Mouse (Mus musculus) liver, embryonic 14.5 days (tissue): ENCODE data around the gene Crip1. TPM values are rescaled to one million over a fixed set of nuclear protein-coding genes. Genes with fewer than 3 reads are reported as not detected.

Source experiments
- ATAC-seq: fragments of 200-750 bp; cut with Nextera tagmentation; 2 replicates; pipeline ENCODE4 v1.8.0; 2017; ENCODE audit warnings: moderate number of reproducible peaks, mild to moderate bottlenecking, moderate library complexity; ENCODE audit not compliant: insufficient read depth
- DNase-seq, 3 experiments: peaks; one replicate each; pipeline ENCODE4 v3.0.0-alpha.2; 2012 to 2013; ENCODE audit warnings: low read depth in 3 of 3, low spot score in 3 of 3
- H3K27ac ChIP-seq: fragments of 300-500 bp; sonication (generic); 2 replicates; pipeline ENCODE4 v1.5.1; 2014; ENCODE audit warnings: moderate library complexity, mild to moderate bottlenecking, control low read depth, inconsistent platforms
- H3K27me3 ChIP-seq: fragments of 300-500 bp; sonication (generic); 2 replicates; pipeline ENCODE4 v1.6.1; 2014; ENCODE audit warnings: mild to moderate bottlenecking, low read length, moderate library complexity; ENCODE audit not compliant: control insufficient read depth, insufficient read depth
- H3K36me3 ChIP-seq: fragments of 300-500 bp; sonication (generic); replicated peaks from 2 replicates; pipeline ENCODE4 v1.6.1; 2014; ENCODE audit warnings: low read depth; ENCODE audit not compliant: control insufficient read depth, insufficient read depth
- H3K4me1 ChIP-seq, 2 experiments: fragments of 200-500 bp in 1 of 2; fragments of 300-500 bp in 1 of 2; sonication (generic) in 1 of 2; replicated peaks; 2 replicates each; pipeline ENCODE4 v1.6.1; 2012 to 2014; ENCODE audit warnings: antibody characterized with exemption in 1 of 2, inconsistent platforms in 1 of 2, low read length in 1 of 2; ENCODE audit not compliant: control insufficient read depth in 2 of 2, insufficient read depth in 2 of 2
- H3K4me2 ChIP-seq: fragments of 300-500 bp; sonication (generic); 2 replicates; pipeline ENCODE4 v1.6.1; 2014; ENCODE audit warnings: low read depth, mild to moderate bottlenecking, control low read depth, moderate library complexity
- H3K4me3 ChIP-seq, 2 experiments: fragments of 200-500 bp in 1 of 2; fragments of 300-500 bp in 1 of 2; sonication (generic) in 1 of 2; 2 replicates each; pipeline ENCODE4 v1.5.1; 2012 to 2014; ENCODE audit warnings: low read depth in 2 of 2, low read length in 2 of 2, mild to moderate bottlenecking in 2 of 2, control low read depth in 1 of 2, inconsistent platforms in 1 of 2, moderate library complexity in 1 of 2; ENCODE audit not compliant: insufficient read depth in 1 of 2
- H3K9ac ChIP-seq: fragments of 300-500 bp; sonication (generic); replicated peaks from 2 replicates; pipeline ENCODE4 v1.6.1; 2014; ENCODE audit warnings: mild to moderate bottlenecking, control low read depth, moderate library complexity
- H3K9me3 ChIP-seq: fragments of 300-500 bp; sonication (generic); 2 replicates; pipeline ENCODE4 v1.6.1; 2016; ENCODE audit warnings: low read length, mixed read lengths; ENCODE audit not compliant: control insufficient read depth
- CTCF ChIP-seq: IDR thresholded peaks from 2 replicates; pipeline ENCODE4 v1.5.1; 2016; ENCODE audit warnings: antibody characterized with exemption, low read depth, control low read depth
- EP300 ChIP-seq: IDR thresholded peaks from 2 replicates; pipeline ENCODE4 v1.6.1; 2016; ENCODE audit warnings: antibody characterized with exemption, low read depth
- WGBS: fragments of 180-500 bp; shearing (Covaris S2); extraction: QIAGEN DNeasy Blood & Tissue Kit; methylation state at CpG from one replicate; pipeline ENCODE4 v1.1.7; 2014; ENCODE audit not compliant: insufficient replicate concordance; 5-methylcytosine and 5-hydroxymethylcytosine counted together
- polyA plus RNA-seq, 2 experiments: library from polyadenylated mRNA; depleted of rRNA in 1 of 2; stranded (reverse) in 1 of 2; unstranded in 1 of 2; fragments of >200 nt; fragmentation: Nextera tagmentation in 1 of 2; extraction: Ambion mirVana in 1 of 2; gene quantifications; 2 replicates each; pipeline versions ENCODE4 v1.2.1 to v1.2.3; 2012 to 2014

Crip1 gene
- polyA plus RNA-seq, 2 experiments: 87.7 to 101 TPM

DNA sequence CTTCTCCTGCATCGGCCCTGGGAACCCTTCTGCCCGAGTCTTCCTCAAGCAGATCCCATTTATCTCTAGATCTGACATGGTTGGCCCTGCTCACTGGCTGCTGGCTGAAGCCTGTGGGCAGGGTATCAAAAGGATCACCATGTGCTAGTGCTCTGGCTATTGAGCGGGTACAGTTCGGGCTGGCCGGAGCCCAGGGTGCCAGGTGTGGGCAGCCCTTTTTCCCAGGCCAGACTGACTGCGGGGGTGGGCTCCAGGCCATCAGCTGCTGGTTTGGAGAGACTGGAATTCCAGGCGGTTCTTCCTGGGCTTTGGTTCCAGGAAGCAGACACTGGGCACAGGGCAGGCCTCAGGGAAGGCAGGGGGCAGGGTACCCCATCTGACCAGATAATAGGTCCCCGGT lies 1.4 kb downstream of the Crip1 start:
- peaks cover 18 to 28% of the 10 kb centered on the region in 2 experiments for H3K4me1 ChIP-seq
- TF ChIP-seq CTCF: no peak
- TF ChIP-seq EP300: no peak

DNA sequence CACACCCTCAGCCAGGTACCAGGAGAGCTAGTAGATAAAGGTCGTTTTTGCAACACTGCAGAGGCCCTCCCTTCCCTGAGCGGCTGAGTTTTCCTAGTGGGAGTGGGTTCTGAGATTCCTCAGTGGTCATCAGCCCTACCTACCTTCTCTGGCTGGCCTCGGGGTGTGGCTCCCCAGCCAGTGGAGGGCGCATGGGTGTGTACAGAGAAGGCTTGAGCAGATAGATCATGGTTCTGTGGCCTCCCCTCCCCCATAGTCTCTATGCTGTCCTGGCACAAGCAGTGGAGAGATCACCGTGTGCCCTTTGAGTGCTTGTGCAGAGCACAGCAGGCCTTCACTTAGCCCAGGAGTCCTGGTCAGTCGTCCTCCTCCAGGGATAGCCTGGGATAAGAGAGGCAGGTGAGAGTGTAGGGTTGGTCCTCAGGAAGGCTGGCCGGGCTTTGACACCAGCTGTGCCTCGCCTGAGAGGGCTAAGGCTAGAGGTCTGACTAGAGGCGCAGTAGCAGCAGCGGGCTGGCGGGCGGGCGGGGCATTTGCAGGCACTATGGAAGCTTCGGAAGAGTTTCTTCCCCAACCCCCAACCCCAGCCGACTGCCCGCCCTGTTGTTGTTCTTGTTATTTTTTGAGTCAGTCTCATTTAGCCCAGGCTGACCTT lies 2.4 kb downstream of the Crip1 start:
- ATAC-seq: peak; percentile 29; the same call in 1 of the 2 replicates
- Histone ChIP-seq H3K4me1 (peaks cover 15 to 24% of the 10 kb centered on the region in 2 experiments), H3K4me2 (no peak overlapping the region; the same call in 1 of the 2 replicates), H3K9ac (no peak overlapping the region), H3K4me3 (no peak overlapping the region), H3K27me3 (peaks cover 20% of the 10 kb centered on the region), H3K27ac (no peak overlapping the region), H3K9me3 (no peaks in the 10 kb centered on the region), H3K36me3 (no peaks in the 10 kb centered on the region)
- TF ChIP-seq EP300 (no peak), CTCF (peak; percentile 74)
- WGBS: 24% methylated on average over 16 of the region's 16 CpGs
- peak; percentile 58 to 74 (median 66) for DNase-seq

More for the DNA sequence above, 1.4 kb downstream of the Crip1 start:
- no peak overlapping the region for H3K27ac ChIP-seq
- H3K4me2 ChIP-seq: no peak overlapping the region
- ATAC-seq (no peak), DNase-seq (no peak)
- no peak overlapping the region for H3K9ac ChIP-seq
- H3K36me3 ChIP-seq: no peaks in the 10 kb centered on the region
- H3K4me3 ChIP-seq: no peak overlapping the region
- WGBS: 62% methylated on average over 8 of the region's 8 CpGs
- H3K27me3 ChIP-seq: peaks cover 24% of the 10 kb centered on the region
- H3K9me3 ChIP-seq: no peaks in the 10 kb centered on the region

DNA sequence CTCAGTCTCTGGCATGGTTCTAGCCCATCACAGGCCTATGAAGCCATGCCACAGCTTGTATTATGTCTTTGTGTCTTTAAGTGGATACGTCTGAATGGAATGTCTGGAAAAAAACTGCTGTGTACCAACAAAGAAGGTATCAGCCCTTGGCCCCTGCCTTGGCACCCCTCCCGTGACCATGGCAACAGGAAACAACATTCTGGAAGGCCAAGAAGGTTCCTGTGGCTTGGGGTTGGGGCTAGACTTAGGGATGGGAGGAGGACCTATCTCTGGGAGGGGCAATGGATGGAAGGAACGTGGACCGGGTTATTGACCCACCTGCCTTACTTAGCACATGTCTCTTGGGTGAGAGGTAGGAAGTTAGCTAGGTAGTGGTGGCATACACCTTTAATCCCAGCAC lies 3.2 kb downstream of the Crip1 start:
- Histone ChIP-seq H3K9me3 (no peaks in the 10 kb centered on the region), H3K27ac (no peak overlapping the region), H3K4me2 (no peak overlapping the region), H3K4me3 (no peak overlapping the region), H3K27me3 (peaks cover 20% of the 10 kb centered on the region), H3K4me1 (peaks cover 15 to 24% of the 10 kb centered on the region in 2 experiments), H3K36me3 (no peaks in the 10 kb centered on the region), H3K9ac (no peak overlapping the region)
- TF ChIP-seq EP300 (no peak), CTCF (no peak)
- ATAC-seq (no peak), DNase-seq (no peak)
- 55% methylated on average over 4 of the region's 4 CpGs for WGBS

DNA sequence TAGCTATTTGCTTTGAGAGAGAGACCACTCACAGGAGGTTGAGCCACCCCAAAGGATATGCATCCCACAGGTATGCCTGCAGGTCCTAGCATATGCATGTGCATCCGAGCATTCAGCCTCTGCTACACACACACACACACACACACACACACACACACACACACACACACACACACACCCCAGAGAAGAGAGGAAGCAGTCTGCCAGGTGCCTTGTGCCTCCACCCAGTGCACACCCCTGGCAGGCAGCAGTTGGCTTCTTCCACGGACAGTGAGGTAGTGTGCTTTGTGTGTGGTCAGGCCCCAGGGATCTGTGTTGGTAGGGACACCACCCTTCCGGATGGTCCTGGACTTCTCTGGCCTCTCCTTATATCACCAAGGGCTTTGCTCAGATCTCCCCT lies 3.8 kb downstream of the Crip1 start:
- H3K4me1 ChIP-seq: peaks cover 17 to 24% of the 10 kb centered on the region in 2 experiments
- H3K4me3 ChIP-seq: no peak overlapping the region
- TF ChIP-seq CTCF (no peak), EP300 (no peak)
- no peaks in the 10 kb centered on the region for H3K36me3 ChIP-seq
- no peaks in the 10 kb centered on the region for H3K9me3 ChIP-seq
- no peak overlapping the region for H3K27ac ChIP-seq
- peaks cover 20% of the 10 kb centered on the region for H3K27me3 ChIP-seq
- ATAC-seq (no peak), DNase-seq (no peak)
- H3K4me2 ChIP-seq: no peak overlapping the region
- WGBS: 53% methylated on average over 3 of the region's 3 CpGs
- H3K9ac ChIP-seq: no peak overlapping the region

DNA sequence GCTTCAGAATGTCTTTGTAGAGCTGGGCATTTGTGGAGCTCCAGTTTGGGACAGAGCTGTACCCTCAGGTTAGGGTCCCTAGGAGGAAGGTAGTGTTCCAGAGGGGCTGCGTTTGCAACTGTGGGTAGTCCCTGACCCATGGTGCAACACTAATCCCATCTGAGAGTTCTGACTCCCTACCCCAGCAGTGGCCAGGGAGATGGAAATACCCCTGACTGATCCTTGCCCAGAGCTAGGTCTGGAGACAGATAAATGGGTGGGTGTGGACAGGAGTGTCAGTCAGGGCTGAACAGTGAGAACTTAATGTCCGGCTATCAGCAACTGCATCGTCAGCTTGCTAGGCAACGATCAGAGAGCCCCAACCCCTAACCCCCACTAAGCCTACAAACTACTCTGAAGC lies 4.5 kb downstream of the Crip1 start:
- 24% methylated on average over 4 of the region's 4 CpGs for WGBS
- no peak for TF ChIP-seq CTCF
- no peak for TF ChIP-seq EP300

More for the DNA sequence above, 4.5 kb downstream of the Crip1 start:
- H3K4me3 ChIP-seq: no peak overlapping the region
- DNase-seq (no peak), ATAC-seq (no peak)
- H3K9me3 ChIP-seq: no peaks in the 10 kb centered on the region
- H3K27ac ChIP-seq: no peak overlapping the region
- H3K27me3 ChIP-seq: peaks cover 20% of the 10 kb centered on the region
- H3K9ac ChIP-seq: no peak overlapping the region
- no peaks in the 10 kb centered on the region for H3K36me3 ChIP-seq
- H3K4me1 ChIP-seq: peaks cover 23 to 28% of the 10 kb centered on the region in 2 experiments
- H3K4me2 ChIP-seq: no peak overlapping the region
